ENCODE assay signal across 10 mouse cellular contexts in the genomic region with DNA sequence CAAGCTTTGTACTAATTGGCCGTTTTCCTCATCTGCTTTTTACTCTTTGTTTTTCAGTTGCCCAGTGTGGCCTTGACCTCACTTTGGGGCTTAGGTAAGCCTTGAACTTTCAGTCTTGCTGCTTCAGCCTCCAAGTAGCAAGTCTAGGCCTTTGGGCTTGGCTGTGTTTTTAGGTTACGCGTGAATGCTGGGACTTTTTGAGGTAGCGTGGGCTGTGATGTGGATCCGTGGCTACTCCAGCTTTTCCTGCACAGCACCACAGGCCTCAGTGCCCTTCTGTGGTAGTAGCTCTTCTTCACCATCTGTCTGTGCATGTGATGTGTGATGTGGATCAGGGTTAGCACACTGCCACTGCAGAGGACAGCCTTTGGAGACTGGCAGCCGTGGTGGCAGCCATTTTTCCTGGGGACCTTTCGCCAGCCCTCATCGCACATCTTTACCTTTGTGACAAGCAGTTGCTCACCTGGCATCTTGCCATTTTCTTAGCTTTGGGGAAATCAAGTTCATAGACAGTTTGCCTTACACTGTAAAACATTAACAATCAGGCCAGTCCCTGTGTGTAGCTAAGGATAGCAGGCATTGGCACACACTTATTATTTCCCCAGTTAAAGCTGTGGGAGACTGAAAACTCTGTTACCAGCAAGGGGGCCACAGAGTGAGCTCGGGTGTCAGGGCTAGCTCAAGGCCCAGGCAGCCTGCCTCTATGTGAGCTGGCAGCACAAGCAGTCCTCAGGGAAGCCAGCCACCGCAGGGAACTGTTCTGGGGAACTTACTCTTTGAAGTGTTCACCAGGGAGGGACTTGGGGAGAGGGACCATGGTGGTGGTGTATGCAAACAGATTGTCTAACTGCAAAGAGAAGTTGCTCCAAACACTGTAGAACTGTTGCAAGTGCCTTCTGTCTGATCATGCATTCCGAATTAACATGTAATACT.
DNase-seq lines count a peak whose midpoint lies in the region; ATAC-seq lines count a peak whose summit lies in the region.
"Had no signal": no experiment of that assay in that cellular context is flagged by ENCODE, and none has a peak within 500 bp of the region (broad histone marks: within the 10 kb centered on the region; RNA-seq: fewer than 3 reads in every experiment).

No protein-coding gene starts in this region.

- no peak for DNase-seq in frontal cortex, postnatal 14 days (ENCODE audit: low spot score in 2 of 2)
- DNase-seq in lung, postnatal 4 days = no peak
- no peak for DNase-seq in thymus, postnatal 10 days (ENCODE audit: low spot score in 2 of 2)
- DNase-seq in thymus, postnatal 0 days (ENCODE audit: low spot score) = no peak
- DNase-seq: embryo, embryonic 11 days; spleen, adult 18-20 months had no signal

- 65% methylated on average over 11 of the region's 11 CpGs for WGBS in lung, embryonic 16.5 days
- WGBS in hindbrain, embryonic 16.5 days = 61% methylated on average over 11 of the region's 11 CpGs
- 73% methylated on average over 11 of the region's 11 CpGs for WGBS in neural tube, embryonic 14.5 days

- H3K4me3 ChIP-seq in lung, embryonic 16.5 days (ENCODE audit: low read length) = no peak overlapping the region
- H3K4me3 ChIP-seq in hindbrain, embryonic 16.5 days (ENCODE audit: low read length) = no peak overlapping the region
- no peak overlapping the region for H3K4me3 ChIP-seq in neural tube, embryonic 14.5 days (ENCODE audit: low read depth, low read length)

- H3K9me3 ChIP-seq in lung, embryonic 16.5 days (ENCODE audit: control insufficient read depth, low read length) = no peaks in the 10 kb centered on the region
- no peaks in the 10 kb centered on the region for H3K9me3 ChIP-seq in hindbrain, embryonic 16.5 days (ENCODE audit: control insufficient read depth, low read length)
- no peaks in the 10 kb centered on the region for H3K9me3 ChIP-seq in neural tube, embryonic 14.5 days (ENCODE audit: control insufficient read depth, low read length)

- ATAC-seq in frontal cortex, adult (ENCODE audit: low TSS enrichment) = peak; percentile 35; the same call in 1 of the 2 replicates
- 0 out of 2 replicates have a peak, but pooled peaks have one; percentile 15 for ATAC-seq in lung, embryonic 16.5 days (ENCODE audit: low read depth)
- ATAC-seq in hindbrain, embryonic 16.5 days = no peak
- ATAC-seq in neural tube, embryonic 14.5 days (ENCODE audit: low read depth) = peak; percentile 25; the same call in 1 of the 2 replicates

- no peak overlapping the region for H3K9ac ChIP-seq in lung, embryonic 16.5 days (ENCODE audit: low read length)
- H3K9ac ChIP-seq in hindbrain, embryonic 16.5 days (ENCODE audit: low read depth, low read length) = no peak overlapping the region
- H3K9ac ChIP-seq in neural tube, embryonic 14.5 days (replicated peaks; ENCODE audit: low read depth, low read length) = no peak overlapping the region

- no peak overlapping the region for H3K4me2 ChIP-seq in lung, embryonic 16.5 days (ENCODE audit: low read depth, low read length)
- H3K4me2 ChIP-seq in hindbrain, embryonic 16.5 days (ENCODE audit: low read length) = no peak overlapping the region
- H3K4me2 ChIP-seq in neural tube, embryonic 14.5 days (ENCODE audit: low read depth, low read length) = no peak overlapping the region

- 0 out of 2 replicates have a peak overlapping the region, but pooled peaks have one; percentile 1 for H3K27ac ChIP-seq in lung, embryonic 16.5 days (ENCODE audit: low read length)
- peak overlapping the region; percentile 36; the same call in 1 of the 2 replicates for H3K27ac ChIP-seq in hindbrain, embryonic 16.5 days (ENCODE audit: low read depth, low read length)
- no peak overlapping the region for H3K27ac ChIP-seq in neural tube, embryonic 14.5 days (ENCODE audit: low read depth, low read length)

- H3K4me1 ChIP-seq in lung, embryonic 16.5 days (replicated peaks; ENCODE audit: control insufficient read depth, insufficient read depth, low read length) = peaks cover 51% of the 10 kb centered on the region
- peaks cover 35% of the 10 kb centered on the region for H3K4me1 ChIP-seq in hindbrain, embryonic 16.5 days (ENCODE audit: control insufficient read depth, insufficient read depth, low read depth, low read length)
- H3K4me1 ChIP-seq in neural tube, embryonic 14.5 days (ENCODE audit: control insufficient read depth, insufficient read depth, low read length) = peaks cover 44% of the 10 kb centered on the region; the same call in 1 of the 2 replicates

- no peaks in the 10 kb centered on the region for H3K36me3 ChIP-seq in lung, embryonic 16.5 days (ENCODE audit: control insufficient read depth, insufficient read depth, low read length)
- H3K36me3 ChIP-seq in hindbrain, embryonic 16.5 days (ENCODE audit: control insufficient read depth, insufficient read depth, low read length) = no peaks in the 10 kb centered on the region
- H3K36me3 ChIP-seq in neural tube, embryonic 14.5 days (ENCODE audit: control insufficient read depth, insufficient read depth, low read length) = no peaks in the 10 kb centered on the region

- H3K27me3 ChIP-seq in lung, embryonic 16.5 days (ENCODE audit: control insufficient read depth, insufficient read depth, low read depth, low read length) = no peaks in the 10 kb centered on the region
- H3K27me3 ChIP-seq in hindbrain, embryonic 16.5 days (replicated peaks; ENCODE audit: control insufficient read depth, insufficient read depth, low read length) = no peaks in the 10 kb centered on the region
- no peaks in the 10 kb centered on the region for H3K27me3 ChIP-seq in neural tube, embryonic 14.5 days (ENCODE audit: control insufficient read depth, insufficient read depth, low read length)
